Mouse (Mus musculus) layer of hippocampus, adult 6 months (tissue): Measurements from ENCODE around the gene Ldb3. TPM values are rescaled to one million over a fixed set of nuclear protein-coding genes. Genes with fewer than 3 reads are reported as not detected.

Experiments used
- long read RNA-seq, 2 experiments: library from polyadenylated mRNA; unstranded; transcript quantifications; one replicate each; pipeline ENCODE4 v2.0.0; 2019 to 2020
- polyA plus RNA-seq: library from polyadenylated mRNA; unstranded; fragments of <200 nt; fragmentation: Nextera tagmentation; gene quantifications from 2 replicates; pipeline ENCODE4 v1.2.3, GENCODE M21; 2021

Gene Ldb3
- 2.0 and 2.7 TPM in 2 replicates for polyA plus RNA-seq
- long read RNA-seq, experiment 1, partial matches to known transcripts, result 5 of 10 reads
- long read RNA-seq, experiment 1, other reads (novel, unspliced or antisense), result 5 of 10 reads
- long read RNA-seq, experiment 2, partial matches to known transcripts, result 3 of 10 reads
- long read RNA-seq, experiment 2, other reads (novel, unspliced or antisense), result 7 of 10 reads

DNA sequence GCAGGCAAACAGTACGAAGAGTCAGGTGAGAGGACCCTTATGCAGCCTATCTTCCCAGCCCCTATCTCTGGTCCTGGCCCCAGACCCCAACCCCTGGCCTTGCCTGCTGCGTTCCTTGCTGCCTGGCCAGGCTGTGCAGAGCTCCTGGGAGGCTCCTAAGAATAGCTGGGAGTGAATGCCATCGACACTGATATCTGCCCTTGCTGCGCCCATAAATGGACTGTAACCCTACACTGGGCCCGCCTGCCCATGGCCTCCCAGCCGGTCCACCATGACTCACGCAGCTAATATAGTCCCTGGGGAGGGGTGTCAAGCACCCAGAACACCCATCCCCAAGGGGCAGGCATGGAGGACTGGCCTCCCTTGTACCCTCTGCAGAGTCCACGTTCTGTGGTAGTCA lies at the start of gene Ldb3:
Ldb3 (minus strand) TSS at position 185 of the 400 bp plus-strand sequence.

DNA sequence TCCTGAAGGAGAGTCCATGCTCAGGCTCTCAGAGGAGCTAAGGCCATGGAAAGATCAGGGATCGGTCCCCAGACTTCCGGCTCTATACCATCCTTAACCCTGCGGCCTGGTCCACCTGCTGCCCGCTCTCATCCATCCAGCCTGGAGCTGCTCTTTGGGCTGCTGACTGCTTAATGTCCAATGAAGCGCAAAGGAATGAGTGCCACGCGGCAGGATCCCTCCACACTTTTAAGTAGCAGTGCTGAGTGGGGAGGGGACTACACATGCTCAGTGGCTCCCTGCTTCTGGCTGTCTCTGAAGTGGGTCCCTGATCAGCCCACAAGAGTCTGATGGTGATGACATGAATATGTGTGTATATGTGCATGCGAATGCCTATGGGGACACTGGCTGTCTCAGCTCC lies 11.5 kb upstream of the Ldb3 start, which contains the start of gene Opn4:
Opn4 (minus strand) TSS at position 202 of the 400 bp plus-strand sequence.

DNA sequence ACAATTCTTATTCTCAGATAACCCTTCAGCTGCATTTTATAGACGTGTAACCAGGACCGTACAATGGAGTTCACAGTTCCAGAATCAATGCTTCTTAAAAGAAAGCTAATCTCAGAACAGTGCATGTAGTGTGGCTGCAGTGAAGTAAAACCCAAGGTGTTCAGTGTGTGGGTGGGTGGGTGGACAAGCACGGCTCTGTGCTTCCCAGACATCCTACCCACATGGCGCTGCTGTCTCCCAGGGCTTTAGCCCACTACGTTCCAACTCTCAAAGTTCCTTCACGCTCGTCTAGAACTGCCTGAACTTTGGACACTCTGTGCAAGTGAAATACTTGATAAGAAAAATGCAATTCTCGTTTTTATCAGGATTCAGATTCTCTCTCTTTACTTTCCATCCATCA lies 65.8 kb downstream of the Ldb3 start, which contains the start of gene 9230112D13Rik:
9230112D13Rik (minus strand) TSS at position 101 of the 400 bp plus-strand sequence.

DNA sequence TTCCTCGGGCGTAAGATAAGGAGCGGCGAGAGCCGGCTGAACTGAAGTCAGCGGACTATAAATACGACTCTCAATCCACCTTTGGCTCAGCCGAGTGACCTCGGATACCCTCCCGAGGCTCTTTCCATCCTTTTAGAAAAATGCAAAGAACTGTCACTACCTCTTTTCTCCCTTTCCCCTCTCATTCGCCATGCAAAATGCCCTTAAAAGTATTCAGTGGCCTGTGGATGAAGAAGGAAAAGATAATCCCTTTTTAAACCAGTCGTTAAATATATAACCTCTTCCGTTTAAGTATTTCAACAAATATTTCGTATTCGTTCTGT lies 85.2 kb downstream of the Ldb3 start, which contains the start of gene Bmpr1a:
Bmpr1a (minus strand) TSS at position 17 of the 323 bp plus-strand sequence.

Other genes starting within 250 kb of the Ldb3 start
- gene Fam25c, start 233.2 kb downstream of the Ldb3 start, polyA plus RNA-seq, result 0.48 TPM in 1 of 2 replicates, not detected in the other
- 12.5 and 15.7 TPM in 2 replicates for gene Sncg, start 213.9 kb downstream of the Ldb3 start, polyA plus RNA-seq
- 1.5 and 1.6 TPM in 2 replicates for gene Mmrn2, start 213.2 kb downstream of the Ldb3 start, polyA plus RNA-seq
- 4.1 and 4.2 TPM in 2 replicates for gene Bmpr1a, start 85.3 kb downstream of the Ldb3 start, polyA plus RNA-seq
- not detected in 2 replicates for gene 9230112D13Rik, start 65.9 kb downstream of the Ldb3 start, polyA plus RNA-seq
- 0.08 and 0.13 TPM in 2 replicates for gene Opn4, start 11.5 kb upstream of the Ldb3 start, polyA plus RNA-seq
- 5.8 and 10.2 TPM in 2 replicates for gene Wapl, start 85.2 kb upstream of the Ldb3 start, polyA plus RNA-seq
- 8.9 and 9.0 TPM in 2 replicates for gene Grid1, start 231.4 kb upstream of the Ldb3 start, polyA plus RNA-seq